Mouse (Mus musculus) embryonic facial prominence, embryonic 11.5 days (tissue): ENCODE results near the gene Rpl32. TPM values are rescaled to one million over a fixed set of nuclear protein-coding genes. Genes with fewer than 3 reads are reported as not detected.

Experiments
- ATAC-seq: fragments of 200-750 bp; cut with Nextera tagmentation; replicated peaks from 2 replicates; pipeline ENCODE4 v1.8.0; 2017; ENCODE audit warnings: low read depth; ENCODE audit not compliant: insufficient number of reproducible peaks, low FRiP score, low TSS enrichment
- DNase-seq: peaks from one replicate; pipeline ENCODE4 v3.0.0-alpha.2; 2015; ENCODE audit warnings: low spot score
- H3K27ac ChIP-seq: fragments of 300-500 bp; sonication (generic); replicated peaks from 2 replicates; pipeline ENCODE4 v1.5.1; 2014; ENCODE audit warnings: mild to moderate bottlenecking, low read depth, low read length, control low read depth
- H3K27me3 ChIP-seq: fragments of 300-500 bp; sonication (generic); 2 replicates; pipeline ENCODE4 v1.6.1; 2014; ENCODE audit warnings: mild to moderate bottlenecking, low read length, moderate library complexity, mixed read lengths; ENCODE audit not compliant: control insufficient read depth, insufficient read depth
- H3K36me3 ChIP-seq: fragments of 300-500 bp; sonication (generic); replicated peaks from 2 replicates; pipeline ENCODE4 v1.6.1; 2014; ENCODE audit warnings: low read depth, mild to moderate bottlenecking, low read length, moderate library complexity, mixed read lengths; ENCODE audit not compliant: control insufficient read depth, insufficient read depth
- H3K4me1 ChIP-seq: fragments of 300-500 bp; sonication (generic); 2 replicates; pipeline ENCODE4 v1.6.1; 2014; ENCODE audit warnings: low read length, mixed read lengths; ENCODE audit not compliant: control insufficient read depth, insufficient read depth
- H3K4me2 ChIP-seq: fragments of 300-500 bp; sonication (generic); 2 replicates; pipeline ENCODE4 v1.6.1; 2014; ENCODE audit warnings: low read depth, mild to moderate bottlenecking, control low read depth, low read length, moderate library complexity
- H3K4me3 ChIP-seq: fragments of 300-500 bp; sonication (generic); 2 replicates; pipeline ENCODE4 v1.5.1; 2014; ENCODE audit warnings: low read depth, low read length, control low read depth
- H3K9ac ChIP-seq: fragments of 300-500 bp; sonication (generic); replicated peaks from 2 replicates; pipeline ENCODE4 v1.6.1; 2014; ENCODE audit warnings: mild to moderate bottlenecking, control low read depth, low read length
- H3K9me3 ChIP-seq: fragments of 300-500 bp; sonication (generic); replicated peaks from 2 replicates; pipeline ENCODE4 v1.6.1; 2016; ENCODE audit warnings: mild to moderate bottlenecking, low read length, inconsistent platforms, mixed read lengths; ENCODE audit not compliant: control insufficient read depth
- WGBS: fragments of 180-500 bp; shearing (Covaris S2); extraction: QIAGEN DNeasy Blood & Tissue Kit; methylation state at CpG from one replicate; pipeline ENCODE4 v1.1.7; 2014; 5-methylcytosine and 5-hydroxymethylcytosine counted together
- polyA plus RNA-seq: library from polyadenylated mRNA; unstranded; fragments of >200 nt; fragmentation: Nextera tagmentation; extraction: Ambion mirVana; gene quantifications from 2 replicates; pipeline ENCODE4 v1.2.1, GENCODE M21; 2014

Rpl32 gene
- 2,072 and 2,207 TPM in 2 replicates for polyA plus RNA-seq

GRCm38 (mm10) chr6:115808488-115809231 lies at the start of gene Rpl32:
TSS of gene Rpl32 (minus strand) at chr6:115808747.
- Histone ChIP-seq H3K4me3 (peak within 1 kb of the TSS; percentile 100), H3K9ac (peak within 1 kb of the TSS; percentile 100), H3K9me3 (no peaks in the 10 kb centered on the region), H3K27ac (peak within 1 kb of the TSS; percentile 88), H3K4me1 (no peaks in the 10 kb centered on the region; the same call in 1 of the 2 replicates), H3K36me3 (peaks cover 15% of the 10 kb centered on the region), H3K4me2 (peak within 1 kb of the TSS; percentile 80), H3K27me3 (no peaks in the 10 kb centered on the region)
- peak; percentile 72 for ATAC-seq
- under 1% methylated on average over 47 of the region's 47 CpGs for WGBS
- DNase-seq = peak; percentile 93

GRCm38 (mm10) chr6:115856361-115856745 lies 47.8 kb upstream of the Rpl32 start:
- Histone ChIP-seq H3K4me2 (no peak overlapping the region), H3K27ac (no peak overlapping the region), H3K4me3 (no peak overlapping the region), H3K9ac (no peak overlapping the region; the same call in 1 of the 2 replicates), H3K36me3 (no peaks in the 10 kb centered on the region), H3K4me1 (no peaks in the 10 kb centered on the region), H3K9me3 (no peaks in the 10 kb centered on the region), H3K27me3 (no peaks in the 10 kb centered on the region)
- DNase-seq = peak; percentile 10
- no peak for ATAC-seq
- WGBS = 74% methylated on average over 4 of the region's 4 CpGs

GRCm38 (mm10) chr6:115855733-115856360 lies 47.3 kb upstream of the Rpl32 start:
- no peaks in the 10 kb centered on the region for H3K9me3 ChIP-seq
- H3K4me3 ChIP-seq = no peak overlapping the region
- no peaks in the 10 kb centered on the region for H3K27me3 ChIP-seq
- 91% methylated on average over 3 of the region's 3 CpGs for WGBS
- H3K9ac ChIP-seq = no peak overlapping the region; the same call in 1 of the 2 replicates
- no peaks in the 10 kb centered on the region for H3K4me1 ChIP-seq
- no peaks in the 10 kb centered on the region for H3K36me3 ChIP-seq
- no peak for ATAC-seq
- H3K4me2 ChIP-seq = no peak overlapping the region
- no peak overlapping the region for H3K27ac ChIP-seq
- DNase-seq = no peak

- Histone ChIP-seq H3K27ac (no peak overlapping the region), H3K4me2 (no peak overlapping the region), H3K4me3 (no peak overlapping the region), H3K4me1 (no peaks in the 10 kb centered on the region), H3K9me3 (no peaks in the 10 kb centered on the region), H3K27me3 (no peaks in the 10 kb centered on the region), H3K36me3 (0 out of 2 replicates have a peak, but pooled peaks cover 2% of the 10 kb centered on the region), H3K9ac (no peak overlapping the region)
- DNase-seq (no peak), ATAC-seq (no peak)
- WGBS = 67% methylated on average over 2 of the region's 2 CpGs
Observed at GRCm38 (mm10) chr6:115854432-115854831, 45.9 kb upstream of the Rpl32 start.

DNA sequence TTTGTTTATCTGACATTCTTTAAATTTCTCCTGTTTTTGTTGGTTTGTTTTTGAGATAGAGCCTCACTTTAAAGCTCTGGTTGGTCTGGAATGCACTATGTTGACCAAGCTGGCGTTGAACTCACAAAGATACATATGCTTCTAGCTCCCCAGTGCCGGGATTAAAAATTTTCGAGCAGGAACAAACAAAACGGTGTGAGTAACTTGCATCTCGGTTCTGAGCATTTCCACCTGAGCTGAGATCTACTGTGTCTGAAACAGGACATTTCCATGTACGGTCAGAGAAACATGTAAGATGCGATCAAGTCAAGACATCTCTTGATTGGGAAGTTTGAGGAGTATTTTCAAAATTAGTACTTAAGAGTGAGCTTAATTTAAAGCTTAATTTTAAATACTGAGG lies 45.4 kb upstream of the Rpl32 start:
- no peaks in the 10 kb centered on the region for H3K9me3 ChIP-seq
- peaks cover 2% of the 10 kb centered on the region; the same call in 1 of the 2 replicates for H3K36me3 ChIP-seq
- peak; percentile 40 for DNase-seq
- H3K4me3 ChIP-seq = peak overlapping the region; percentile 61
- no peaks in the 10 kb centered on the region for H3K27me3 ChIP-seq
- ATAC-seq = no peak
- H3K4me1 ChIP-seq = no peaks in the 10 kb centered on the region
- 49% methylated on average over 7 of the region's 7 CpGs for whole genome bisulfite sequencing
- peak overlapping the region; percentile 28 for H3K4me2 ChIP-seq
- H3K9ac ChIP-seq = peak overlapping the region; percentile 61
- peak overlapping the region; percentile 72 for H3K27ac ChIP-seq

DNA sequence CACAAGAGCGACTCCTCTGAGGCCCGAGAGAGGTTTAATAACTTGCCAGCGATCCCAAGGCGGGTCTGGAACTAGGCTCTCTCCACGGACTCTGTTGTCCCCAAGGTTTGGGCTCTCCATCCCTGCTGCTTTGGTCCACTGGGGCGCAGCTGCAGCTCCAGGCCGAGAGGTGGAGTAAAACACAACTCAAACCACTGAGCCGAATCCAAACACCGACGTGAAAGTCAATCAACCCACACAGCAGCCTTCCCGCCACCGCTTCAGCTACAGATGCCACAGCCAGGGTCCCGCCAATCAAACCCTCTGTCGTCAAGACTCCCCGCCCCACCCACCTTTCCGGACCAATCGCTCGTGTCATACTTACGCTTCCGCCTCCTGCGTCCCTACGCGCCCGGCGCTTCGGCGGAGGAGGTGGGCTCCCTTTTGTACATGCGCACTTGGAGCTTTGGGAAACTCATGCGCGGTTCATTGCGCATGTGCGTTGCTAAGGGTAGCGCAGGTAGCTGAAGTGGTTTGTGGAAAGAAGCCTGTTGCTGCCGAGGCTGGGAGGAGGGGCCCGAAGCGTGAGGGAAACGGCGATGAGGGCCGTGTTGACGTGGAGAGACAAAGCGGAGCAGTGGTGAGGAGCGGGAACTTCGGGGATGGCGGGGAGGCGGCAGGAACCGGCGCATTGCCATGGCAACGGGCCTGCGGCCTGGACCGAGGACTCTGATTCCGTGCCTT lies 44.7 kb upstream of the Rpl32 start, which contains the start of the genes Mbd4 and Ift122:
Gene Mbd4 (minus strand): TSS at position 281 of the 723 bp plus-strand sequence.
Gene Ift122 (plus strand): TSS at position 380 of the 723 bp plus-strand sequence.
- WGBS = under 1% methylated on average over 51 of the region's 51 CpGs

GRCm38 (mm10) chr6:115852446-115853090 lies 44.0 kb upstream of the Rpl32 start:
- H3K4me3 ChIP-seq = peak overlapping the region; percentile 61
- 5% methylated on average over 20 of the region's 20 CpGs for WGBS
- DNase-seq = peak; percentile 39
- peak overlapping the region; percentile 68 for H3K27ac ChIP-seq
- H3K4me2 ChIP-seq = peak overlapping the region; percentile 62
- no peaks in the 10 kb centered on the region for H3K4me1 ChIP-seq
- H3K9ac ChIP-seq = peak overlapping the region; percentile 77
- peaks cover 2% of the 10 kb centered on the region; the same call in 1 of the 2 replicates for H3K36me3 ChIP-seq
- ATAC-seq = no peak
- H3K9me3 ChIP-seq = no peaks in the 10 kb centered on the region
- H3K27me3 ChIP-seq = no peaks in the 10 kb centered on the region

More for the DNA sequence above, 44.7 kb upstream of the Rpl32 start, which contains the start of the genes Mbd4 and Ift122:
- Histone ChIP-seq H3K27me3 (no peaks in the 10 kb centered on the region), H3K36me3 (peaks cover 2% of the 10 kb centered on the region; the same call in 1 of the 2 replicates), H3K27ac (peak within 1 kb of the TSS; percentile 72), H3K9me3 (no peaks in the 10 kb centered on the region), H3K9ac (peak within 1 kb of the TSS; percentile 77), H3K4me3 (peak within 1 kb of the TSS; percentile 61), H3K4me2 (peak within 1 kb of the TSS; percentile 62), H3K4me1 (no peaks in the 10 kb centered on the region)
- DNase-seq (peak; percentile 100), ATAC-seq (peak; percentile 96)
